Mouse (Mus musculus) stomach, postnatal 0 days (tissue): ENCODE measurements around the gene Elmo1. TPM values are rescaled to one million over a fixed set of nuclear protein-coding genes. Genes with fewer than 3 reads are reported as not detected.

Experiments used
- ATAC-seq: fragments of 200-750 bp; cut with Nextera tagmentation; 2 replicates; pipeline ENCODE4 v1.8.0; 2017; ENCODE audit not compliant: low FRiP score, low TSS enrichment
- DNase-seq: peaks from one replicate; pipeline ENCODE4 v3.0.0-alpha.2; 2016; ENCODE audit warnings: low spot score
- H3K27ac ChIP-seq: fragments of 300-500 bp; sonication (generic); replicated peaks from 2 replicates; pipeline ENCODE4 v1.5.1; 2014; ENCODE audit warnings: mild to moderate bottlenecking, control low read depth
- H3K27me3 ChIP-seq: fragments of 300-500 bp; sonication (generic); 2 replicates; pipeline ENCODE4 v1.6.1; 2014; ENCODE audit warnings: low read length; ENCODE audit not compliant: control insufficient read depth, insufficient read depth
- H3K36me3 ChIP-seq: fragments of 300-500 bp; sonication (generic); 2 replicates; pipeline ENCODE4 v1.6.1; 2014; ENCODE audit warnings: low read length, mixed read lengths; ENCODE audit not compliant: control insufficient read depth, insufficient read depth
- H3K4me1 ChIP-seq: fragments of 300-500 bp; sonication (generic); replicated peaks from 2 replicates; pipeline ENCODE4 v1.6.1; 2014; ENCODE audit warnings: antibody characterized with exemption; ENCODE audit not compliant: control insufficient read depth, insufficient read depth
- H3K4me2 ChIP-seq: fragments of 300-500 bp; sonication (generic); replicated peaks from 2 replicates; pipeline ENCODE4 v1.6.1; 2014; ENCODE audit warnings: low read depth, mild to moderate bottlenecking, control low read depth, moderate library complexity
- H3K4me3 ChIP-seq: fragments of 300-500 bp; sonication (generic); 2 replicates; pipeline ENCODE4 v1.5.1; 2014; ENCODE audit warnings: low read depth, low read length, control low read depth
- H3K9ac ChIP-seq: fragments of 300-500 bp; sonication (generic); 2 replicates; pipeline ENCODE4 v1.6.1; 2014; ENCODE audit warnings: mild to moderate bottlenecking, low read length, control low read depth, mixed read lengths
- H3K9me3 ChIP-seq: fragments of 300-500 bp; sonication (generic); 2 replicates; pipeline ENCODE4 v1.6.1; 2016; ENCODE audit warnings: low read length; ENCODE audit not compliant: control insufficient read depth
- CTCF ChIP-seq: IDR thresholded peaks from 2 replicates; pipeline ENCODE4 v1.5.1; 2016; ENCODE audit warnings: antibody characterized with exemption, low read depth, mild to moderate bottlenecking, moderate library complexity
- EP300 ChIP-seq: optimal IDR thresholded peaks from 2 replicates; pipeline ENCODE3; 2016; ENCODE audit warnings: antibody characterized with exemption
- WGBS: fragments of 180-500 bp; shearing (Covaris S2); extraction: QIAGEN DNeasy Blood & Tissue Kit; methylation state at CpG from one replicate; pipeline ENCODE4 v1.1.7; 2014; 5-methylcytosine and 5-hydroxymethylcytosine counted together
- polyA plus RNA-seq: library from polyadenylated mRNA; unstranded; fragments of >200 nt; fragmentation: Nextera tagmentation; extraction: Ambion mirVana; gene quantifications from 2 replicates; pipeline ENCODE4 v1.2.1, GENCODE M21; 2015

Gene Elmo1
- polyA plus RNA-seq, 1 experiment from 2014 or later, result 5.0 TPM

- no peak overlapping the region for H3K4me3 ChIP-seq
- no peak overlapping the region for H3K27ac ChIP-seq
- TF ChIP-seq EP300 (no peak), CTCF (no peak)
- ATAC-seq, result no peak
- H3K4me2 ChIP-seq, result no peak overlapping the region
- no peaks in the 10 kb centered on the region for H3K27me3 ChIP-seq
- H3K4me1 ChIP-seq, result no peaks in the 10 kb centered on the region
- DNase-seq, result no peak
- no peaks in the 10 kb centered on the region for H3K9me3 ChIP-seq
- WGBS, result 73% methylated on average over 6 of the region's 6 CpGs
- no peak overlapping the region for H3K9ac ChIP-seq
- H3K36me3 ChIP-seq, result no peaks in the 10 kb centered on the region
Observed at GRCm38 (mm10) chr13:20494047-20494739, 403.8 kb downstream of the Elmo1 start.

- Histone ChIP-seq H3K9ac (no peak overlapping the region), H3K27me3 (no peaks in the 10 kb centered on the region), H3K9me3 (no peaks in the 10 kb centered on the region), H3K36me3 (no peaks in the 10 kb centered on the region), H3K4me3 (no peak overlapping the region), H3K27ac (no peak overlapping the region), H3K4me2 (no peak overlapping the region), H3K4me1 (no peaks in the 10 kb centered on the region)
- DNase-seq, result no peak
- ATAC-seq, result no peak
- no peak for TF ChIP-seq EP300
- TF ChIP-seq CTCF, result no peak
Observed at GRCm38 (mm10) chr13:20501923-20502322, 411.5 kb downstream of the Elmo1 start.

GRCm38 (mm10) chr13:20503371-20503770, 413.0 kb downstream of the Elmo1 start:
- no peak for ATAC-seq
- WGBS, result 90% methylated on average over 3 of the region's 3 CpGs
- Histone ChIP-seq H3K27ac (no peak overlapping the region), H3K36me3 (no peaks in the 10 kb centered on the region), H3K4me3 (no peak overlapping the region), H3K27me3 (no peaks in the 10 kb centered on the region), H3K4me2 (no peak overlapping the region), H3K4me1 (no peaks in the 10 kb centered on the region), H3K9ac (no peak overlapping the region), H3K9me3 (no peaks in the 10 kb centered on the region)
- TF ChIP-seq EP300 (no peak), CTCF (no peak)
- no peak for DNase-seq

GRCm38 (mm10) chr13:20507381-20508129, 417.2 kb downstream of the Elmo1 start:
- Histone ChIP-seq H3K36me3 (no peaks in the 10 kb centered on the region), H3K27me3 (no peaks in the 10 kb centered on the region), H3K4me1 (no peaks in the 10 kb centered on the region), H3K9me3 (no peaks in the 10 kb centered on the region), H3K4me3 (no peak overlapping the region), H3K4me2 (no peak overlapping the region), H3K9ac (no peak overlapping the region), H3K27ac (no peak overlapping the region)
- WGBS, result 48% methylated on average over 10 of the region's 10 CpGs
- no peak for TF ChIP-seq EP300
- no peak for TF ChIP-seq CTCF
- ATAC-seq (no peak), DNase-seq (no peak)

- Histone ChIP-seq H3K36me3 (no peaks in the 10 kb centered on the region), H3K27me3 (no peaks in the 10 kb centered on the region), H3K4me2 (no peak overlapping the region), H3K27ac (no peak overlapping the region), H3K4me1 (no peaks in the 10 kb centered on the region), H3K9ac (no peak overlapping the region), H3K4me3 (no peak overlapping the region), H3K9me3 (no peaks in the 10 kb centered on the region)
- no peak for TF ChIP-seq CTCF
- no peak for TF ChIP-seq EP300
- ATAC-seq (no peak), DNase-seq (no peak)
- WGBS, result 85% methylated on average over 4 of the region's 4 CpGs
Observed at GRCm38 (mm10) chr13:20511026-20511425, 420.6 kb downstream of the Elmo1 start.
